Mouse (Mus musculus): ENCODE measurements around the gene Rbpms2.

Rbpms2 gene

DNA sequence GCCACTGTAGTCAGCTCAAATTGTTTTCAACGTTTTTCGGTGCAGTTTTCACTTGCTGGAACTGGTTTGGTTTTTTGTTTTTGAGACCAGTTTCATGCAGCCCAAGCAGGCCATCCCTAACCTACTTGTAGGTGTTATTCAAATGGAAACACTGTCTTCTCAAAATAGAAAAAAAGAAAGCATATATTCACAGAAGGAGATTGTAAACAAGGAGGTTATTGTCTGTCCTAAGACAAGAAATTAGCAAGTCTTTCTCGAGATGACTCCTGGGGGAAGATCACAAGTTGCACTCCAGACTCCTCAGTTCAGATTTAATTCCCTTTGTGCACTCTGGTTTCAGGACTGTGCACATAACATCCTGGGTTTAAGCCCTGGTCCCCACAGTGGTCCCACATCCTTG, 10.1 kb upstream of the Rbpms2 start:
- no peak for DNase-seq (ENCODE audit: extremely low read depth, low read depth)

DNA sequence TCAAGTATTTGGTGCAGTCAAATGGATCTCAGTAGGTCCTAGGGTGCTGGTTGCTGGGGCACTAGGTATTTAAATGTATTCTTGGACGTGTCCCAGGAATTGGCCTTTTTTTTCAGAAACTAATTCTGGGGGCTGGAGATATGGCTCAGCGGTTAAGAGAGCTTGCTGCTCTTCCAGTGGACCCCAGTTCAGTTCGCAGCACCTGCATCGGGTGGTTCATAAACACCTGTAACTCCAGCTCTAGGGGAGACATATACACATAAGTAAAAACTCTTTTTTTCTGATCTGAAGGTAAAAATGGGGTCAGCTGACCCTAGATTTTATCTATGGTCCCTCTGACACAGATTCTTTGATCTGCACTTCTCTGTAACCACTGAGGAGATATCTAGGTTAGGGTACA, 8.3 kb upstream of the Rbpms2 start:
- DNase-seq (ENCODE audit: extremely low read depth, low read depth): no peak

DNA sequence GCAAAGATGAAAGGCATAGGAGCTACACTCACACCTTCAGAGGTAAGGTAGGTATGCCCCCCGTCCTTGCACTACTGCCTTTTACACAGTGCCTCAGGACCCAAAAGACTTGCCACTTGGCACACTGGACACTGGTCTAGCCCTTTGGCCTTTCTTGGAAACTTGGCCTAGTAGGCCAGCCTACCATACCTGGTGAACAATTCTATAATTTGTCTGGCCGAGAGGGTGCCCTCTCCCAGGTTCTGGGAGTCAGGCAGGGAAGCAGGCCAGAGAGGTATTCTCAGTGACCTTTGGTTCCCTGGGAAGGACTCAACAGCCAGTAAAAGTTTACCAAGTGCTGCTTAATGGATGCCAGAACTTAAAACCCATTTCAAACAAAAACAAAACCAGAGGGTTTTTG, 7.8 kb upstream of the Rbpms2 start:
- no peak for DNase-seq (ENCODE audit: extremely low read depth, low read depth)

DNA sequence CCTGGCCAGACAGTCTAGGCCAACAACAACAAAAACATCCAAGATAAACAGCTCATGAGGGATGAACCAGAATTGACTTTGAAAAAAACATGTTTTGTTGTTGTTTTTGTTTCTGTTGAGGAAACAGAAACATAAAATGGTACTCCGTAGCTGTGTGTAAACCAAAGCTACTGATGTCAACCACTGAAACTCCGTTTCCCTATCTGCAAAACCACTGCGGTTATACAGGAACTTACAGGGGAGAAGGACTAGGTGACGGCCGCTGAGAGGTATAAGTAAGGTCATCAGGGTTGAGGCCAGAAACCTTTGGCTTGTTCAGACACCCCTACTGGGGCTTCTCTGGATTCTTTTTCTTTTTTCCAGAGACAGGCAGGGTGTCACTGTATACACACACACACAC, 6.6 kb upstream of the Rbpms2 start:
- DNase-seq (ENCODE audit: extremely low read depth, low read depth): no peak

DNA sequence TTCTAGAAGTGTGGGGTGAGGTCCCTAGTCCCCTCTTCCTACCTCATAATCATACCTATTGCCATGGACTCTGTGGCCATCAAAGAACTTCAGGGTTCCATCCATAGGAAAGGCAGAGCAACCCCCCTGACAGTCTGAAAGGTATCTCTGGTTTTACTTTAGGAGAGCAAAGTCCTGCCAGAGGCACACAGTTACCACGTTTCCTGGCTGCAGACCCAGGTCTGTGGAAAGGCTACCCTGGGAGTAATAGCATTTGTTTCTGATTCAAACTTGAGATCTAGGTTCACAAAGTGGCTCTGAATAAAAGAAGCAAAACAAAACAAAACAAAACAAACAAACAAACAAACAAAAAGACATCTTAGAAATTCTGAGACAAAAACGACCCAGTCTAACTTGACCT, 5.2 kb upstream of the Rbpms2 start:
- DNase-seq (ENCODE audit: extremely low read depth, low read depth): no peak

DNA sequence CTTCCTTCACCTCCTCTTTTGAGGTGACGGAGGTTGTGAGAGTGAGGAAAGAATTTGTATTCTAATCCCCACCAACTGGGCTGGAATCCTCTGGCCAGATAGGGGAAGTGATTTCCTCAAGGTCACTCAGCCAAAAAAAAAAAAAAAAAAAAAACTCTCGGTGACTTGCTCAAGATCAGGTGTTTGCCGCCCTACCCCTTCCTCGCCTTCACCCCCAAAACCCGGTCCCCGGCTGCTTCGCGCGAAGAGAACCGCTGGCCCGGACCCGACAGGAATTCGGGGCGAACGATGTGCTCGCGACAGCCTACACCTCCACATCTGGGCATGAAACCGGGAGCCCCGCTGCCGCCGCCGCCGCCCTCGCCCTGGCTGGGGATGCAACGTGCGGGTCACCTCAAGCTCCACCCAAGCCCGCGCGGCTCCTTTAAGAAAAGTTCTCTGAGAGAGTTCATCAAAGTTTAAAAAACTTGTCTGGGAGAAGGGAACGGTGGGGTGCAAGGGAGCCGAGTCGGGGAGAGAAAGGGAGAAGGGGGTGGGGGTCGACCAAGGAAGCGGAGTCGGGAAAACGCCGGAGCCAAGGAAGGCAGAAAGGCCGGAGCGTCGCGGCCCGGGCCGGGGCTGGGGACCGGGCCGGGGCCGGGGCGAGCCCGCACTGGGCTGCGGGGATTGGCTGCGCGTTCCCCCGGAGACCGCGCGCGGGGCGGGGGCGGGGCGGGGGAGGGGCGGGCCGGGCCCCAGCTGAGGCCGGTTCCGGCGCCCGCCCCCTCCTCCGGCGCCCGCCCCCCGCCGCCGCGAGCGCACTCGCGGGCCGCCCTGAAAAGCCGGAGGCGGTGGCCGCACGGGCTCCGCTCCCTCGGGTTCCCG, 551 bp downstream of the Rbpms2 start:
- no peak for DNase-seq (ENCODE audit: extremely low read depth, low read depth)

DNA sequence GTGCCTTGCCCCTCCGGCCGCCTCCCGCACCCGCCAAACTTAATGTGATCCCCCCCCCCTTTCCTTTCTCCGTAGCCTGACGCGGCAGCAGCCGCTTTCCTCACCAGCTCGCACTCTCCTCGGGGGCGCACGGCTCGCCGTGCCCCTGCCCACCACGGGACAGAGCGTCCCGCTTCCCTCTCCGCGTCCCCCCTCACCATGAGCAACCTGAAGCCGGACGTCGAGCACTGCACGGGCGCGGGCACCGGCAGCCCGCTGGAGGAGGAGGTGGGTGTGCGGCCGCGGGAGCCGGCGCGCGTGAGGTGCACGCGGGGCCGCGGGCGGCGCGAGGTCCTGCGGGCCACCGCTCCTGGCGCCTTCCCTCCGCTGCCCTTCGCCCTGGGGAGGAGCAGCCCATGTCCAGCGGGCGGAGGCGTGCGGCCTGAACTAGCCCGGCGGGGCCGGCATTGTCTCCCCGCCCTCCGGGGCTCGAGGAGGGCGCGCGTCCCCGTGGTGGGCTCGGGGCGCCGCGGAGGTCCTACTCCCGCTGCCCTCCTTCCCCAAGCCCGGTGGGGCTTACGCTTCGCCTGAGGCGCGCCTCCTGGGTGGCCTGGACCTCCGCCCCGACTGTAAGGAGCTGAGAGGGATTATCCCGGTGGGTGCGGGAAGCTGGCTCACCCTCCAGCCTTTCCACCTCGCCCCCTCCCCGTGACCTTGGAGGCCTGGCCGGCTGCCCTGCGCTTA, 1.3 kb downstream of the Rbpms2 start:
- no peak for DNase-seq (ENCODE audit: extremely low read depth, low read depth)

DNA sequence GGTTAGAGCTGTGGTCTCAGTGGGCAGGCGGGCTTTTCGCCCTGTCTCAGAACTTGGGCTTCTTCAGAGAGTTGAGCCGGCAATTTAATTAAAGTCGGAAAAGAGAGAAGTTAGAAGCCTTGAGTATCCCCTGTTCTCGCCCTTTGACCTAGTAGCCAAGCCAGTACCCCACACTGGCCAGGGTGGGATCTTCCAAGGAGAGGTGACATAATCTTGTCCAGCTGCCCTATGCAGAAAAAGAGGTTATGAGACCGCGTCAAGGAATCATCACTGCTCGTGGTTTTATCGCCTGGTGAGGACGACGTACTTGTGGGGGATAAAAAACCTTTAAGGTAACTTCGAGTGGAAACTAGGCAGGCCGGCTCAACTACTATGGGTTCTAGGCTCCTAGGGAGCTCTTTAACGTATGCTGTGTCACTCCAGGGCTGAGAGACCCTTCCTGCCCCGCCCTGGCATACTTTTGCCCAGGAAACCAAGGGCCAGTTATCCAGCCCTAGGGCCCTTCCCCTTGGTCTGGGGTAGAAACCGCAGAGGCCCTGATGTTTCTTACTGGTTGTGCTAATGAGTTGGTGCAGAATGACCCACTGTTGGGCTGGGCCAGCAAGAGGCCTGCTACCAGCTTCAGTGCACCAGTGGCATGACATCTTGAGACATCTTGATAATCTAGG, 2.0 kb downstream of the Rbpms2 start:
- no peak for DNase-seq (ENCODE audit: extremely low read depth, low read depth)

DNA sequence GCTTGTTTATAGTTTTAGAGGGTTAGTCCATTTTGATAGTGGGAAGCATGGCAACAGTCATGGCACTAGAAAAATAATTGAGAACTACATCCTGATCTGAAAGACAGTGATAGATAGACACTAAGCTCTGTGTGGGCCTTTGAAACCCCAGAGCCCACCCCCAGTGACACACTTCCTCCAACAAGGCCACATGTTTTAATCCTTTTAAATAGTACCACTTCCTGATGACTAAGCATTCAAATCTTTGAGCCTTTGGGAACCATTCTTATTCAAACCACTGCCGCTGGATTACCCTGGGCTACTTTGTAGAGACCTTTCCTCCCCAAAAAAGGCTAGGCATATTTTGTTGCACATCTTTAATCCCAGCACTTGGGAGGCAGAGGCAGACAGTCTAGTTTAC, 6.3 kb downstream of the Rbpms2 start:
- no peak for DNase-seq (ENCODE audit: extremely low read depth, low read depth)

DNA sequence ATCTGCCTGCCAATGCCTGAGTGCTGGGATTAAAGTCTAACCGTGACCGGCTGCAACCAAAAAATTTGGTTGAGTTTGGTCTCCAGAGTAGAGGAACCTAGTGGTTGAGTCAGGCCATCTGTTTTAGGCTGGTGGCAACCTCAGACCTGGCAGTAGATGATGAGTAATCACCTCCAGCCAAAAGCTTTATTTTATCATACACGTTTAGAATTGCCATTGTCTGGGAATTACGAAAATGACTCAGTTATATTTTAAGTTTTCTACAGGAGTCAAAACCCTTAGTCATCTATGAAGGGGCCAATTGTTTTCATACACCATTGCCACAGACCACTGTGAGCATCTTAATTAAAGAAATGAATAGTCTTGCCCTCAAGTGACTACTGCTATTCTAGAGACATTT, 7.5 kb downstream of the Rbpms2 start:
- no peak for DNase-seq (ENCODE audit: extremely low read depth, low read depth)

DNA sequence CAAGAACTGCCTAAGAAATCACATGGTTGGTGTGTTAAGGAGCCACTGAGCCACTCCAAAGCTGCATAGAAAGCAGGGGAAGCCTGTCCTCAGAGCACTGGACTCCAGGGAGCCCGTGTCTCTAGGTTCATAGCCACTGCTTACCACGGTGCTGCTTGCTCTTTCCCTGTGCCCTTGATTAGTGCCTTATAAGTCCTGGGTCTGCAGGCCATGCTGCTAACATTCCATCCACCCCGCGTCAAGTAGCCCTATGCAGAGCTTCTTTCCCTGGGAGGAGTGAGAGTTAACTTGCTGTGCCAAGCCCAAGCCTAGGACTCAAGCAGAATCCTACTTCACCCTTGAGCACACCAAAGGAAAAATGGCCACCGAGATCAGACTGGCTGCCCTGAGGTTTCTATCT, 9.6 kb downstream of the Rbpms2 start:
- DNase-seq (ENCODE audit: extremely low read depth, low read depth): no peak

DNA sequence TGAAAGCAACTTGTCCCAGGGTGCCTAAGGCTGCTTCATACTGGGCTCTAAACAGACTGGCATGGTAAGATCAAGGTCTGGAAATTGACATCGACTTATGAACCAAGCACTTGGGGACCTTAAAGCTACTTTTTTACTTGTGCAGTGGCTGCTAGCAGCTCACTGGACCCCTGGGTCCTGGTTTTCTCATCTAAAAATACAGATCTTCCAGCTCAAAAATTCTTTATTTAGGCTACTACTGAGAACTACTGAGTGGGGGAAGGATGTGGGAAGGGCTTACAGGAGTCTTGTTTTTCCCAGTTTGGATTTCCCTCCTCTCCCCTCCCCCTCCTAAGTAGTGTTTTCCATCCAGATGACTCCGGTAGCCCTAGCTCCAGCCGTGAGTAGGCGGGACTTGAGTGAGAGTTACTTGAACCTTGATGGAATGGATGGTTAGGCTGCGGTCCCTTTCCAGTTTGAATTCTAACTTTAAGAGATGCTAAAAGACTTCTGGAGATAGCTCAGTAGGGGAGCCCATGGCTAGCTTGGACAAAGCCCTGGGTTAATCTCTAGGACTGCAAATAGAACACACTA, 11.5 kb downstream of the Rbpms2 start:
- no peak for DNase-seq (ENCODE audit: extremely low read depth, low read depth)

DNA sequence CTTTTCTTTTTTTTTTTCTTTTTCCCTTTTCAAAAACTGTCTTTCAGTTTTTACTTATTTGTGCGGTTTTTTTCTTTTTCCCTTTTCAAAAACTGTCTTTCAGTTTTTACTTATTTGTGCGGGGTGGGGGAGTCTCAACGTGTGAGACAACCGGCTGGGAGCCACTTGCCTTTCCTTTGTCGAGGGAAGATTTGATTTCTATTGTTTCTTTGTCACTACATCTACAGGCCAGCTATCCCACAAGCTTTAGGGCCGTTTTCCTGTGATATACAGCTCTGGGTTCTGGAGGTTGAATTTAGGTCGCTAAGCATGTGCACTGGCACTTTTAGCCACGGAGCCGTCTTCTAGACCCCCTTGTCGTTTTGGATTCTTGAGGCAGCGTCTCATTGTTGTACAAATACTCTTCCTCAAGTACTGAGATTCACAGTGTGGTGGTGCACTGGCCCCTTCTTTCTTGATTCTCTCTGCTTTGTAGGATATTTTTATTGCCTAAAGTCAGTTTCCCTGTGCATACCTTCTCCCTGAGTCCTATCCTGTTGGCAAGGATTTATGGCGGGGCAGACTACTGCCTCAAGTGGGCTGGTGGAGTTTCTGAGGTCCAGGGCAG, 12.1 kb downstream of the Rbpms2 start:
- DNase-seq (ENCODE audit: extremely low read depth, low read depth): no peak

DNA sequence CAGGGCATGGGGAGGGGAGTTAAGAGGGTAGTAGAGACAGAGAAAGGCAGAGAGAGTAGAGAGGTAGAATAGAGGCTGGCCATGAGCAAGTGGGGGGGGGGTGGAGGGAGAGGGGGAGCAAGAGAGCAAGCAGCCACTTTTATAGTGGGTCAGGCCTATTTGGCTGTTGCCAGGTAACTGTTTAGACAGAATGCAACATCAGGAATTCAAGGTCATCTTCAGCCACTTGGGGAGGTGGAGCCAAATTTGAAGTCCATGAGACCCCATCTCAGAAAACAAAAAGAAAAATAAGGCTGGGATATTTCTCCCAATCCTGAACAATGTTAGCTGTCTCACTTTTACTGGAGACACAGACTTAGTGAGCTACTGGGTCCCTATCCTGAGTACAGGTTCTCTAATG, 13.1 kb downstream of the Rbpms2 start:
- DNase-seq (ENCODE audit: extremely low read depth, low read depth): no peak

DNA sequence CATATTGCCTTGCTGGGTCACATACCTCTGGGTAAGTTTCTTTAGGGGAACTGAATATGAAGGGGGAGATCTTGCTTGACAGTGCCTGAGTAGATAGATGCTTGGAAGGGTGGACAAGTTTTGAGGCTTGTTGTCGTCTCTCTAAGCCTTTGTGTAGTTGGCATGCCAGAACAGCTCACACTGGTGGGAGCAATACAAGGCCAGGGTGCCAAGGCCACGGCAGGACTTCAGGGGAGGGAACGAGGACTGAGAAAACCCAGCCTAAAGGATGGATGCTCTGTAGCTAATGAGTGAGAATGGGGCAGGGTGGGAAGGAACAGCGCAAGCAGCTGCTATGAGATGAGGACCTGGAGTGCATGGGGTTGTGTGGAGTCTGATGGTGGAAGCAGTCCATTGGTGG, 15.5 kb downstream of the Rbpms2 start:
- DNase-seq (ENCODE audit: extremely low read depth, low read depth): no peak

DNA sequence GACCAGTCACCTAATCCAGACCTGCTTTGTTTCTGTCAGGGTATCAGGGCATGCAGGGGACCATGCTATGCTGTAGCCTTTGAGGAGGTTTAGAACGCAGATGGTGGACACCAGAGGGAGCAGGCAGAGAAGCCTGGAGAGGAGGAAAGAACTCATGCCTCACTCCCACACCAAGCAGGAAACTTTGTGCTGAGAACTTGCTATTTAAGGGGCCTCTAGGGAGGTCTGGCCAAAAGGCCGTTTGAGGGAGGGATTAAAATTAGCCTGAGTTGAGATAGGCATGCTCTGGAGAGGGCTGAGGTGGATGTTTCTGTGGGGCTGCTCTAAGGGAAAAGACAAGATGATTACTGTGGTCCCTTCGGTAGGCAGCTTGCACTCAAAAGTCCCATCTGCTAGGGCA, 16.5 kb downstream of the Rbpms2 start:
- no peak for DNase-seq (ENCODE audit: extremely low read depth, low read depth)

DNA sequence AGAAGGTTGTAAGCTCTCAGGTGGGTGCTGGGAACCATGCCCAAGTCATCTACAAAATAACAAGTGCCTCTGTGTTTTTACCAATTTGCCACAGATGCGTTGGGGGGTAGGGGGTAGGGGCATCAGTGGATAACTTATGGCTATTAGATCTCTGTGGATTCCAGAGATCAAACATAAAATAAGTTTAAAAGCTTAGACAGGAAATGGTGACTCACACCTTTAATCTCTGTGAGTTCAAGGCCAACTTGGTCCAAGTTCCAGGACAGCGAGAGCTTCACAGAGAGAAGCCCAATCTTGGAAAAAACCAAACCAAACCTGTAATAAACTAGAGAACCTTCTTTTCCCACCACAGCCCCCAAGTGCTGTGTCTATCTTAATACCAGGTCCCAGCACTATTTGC, 17.3 kb downstream of the Rbpms2 start:
- no peak for DNase-seq (ENCODE audit: extremely low read depth, low read depth)

DNA sequence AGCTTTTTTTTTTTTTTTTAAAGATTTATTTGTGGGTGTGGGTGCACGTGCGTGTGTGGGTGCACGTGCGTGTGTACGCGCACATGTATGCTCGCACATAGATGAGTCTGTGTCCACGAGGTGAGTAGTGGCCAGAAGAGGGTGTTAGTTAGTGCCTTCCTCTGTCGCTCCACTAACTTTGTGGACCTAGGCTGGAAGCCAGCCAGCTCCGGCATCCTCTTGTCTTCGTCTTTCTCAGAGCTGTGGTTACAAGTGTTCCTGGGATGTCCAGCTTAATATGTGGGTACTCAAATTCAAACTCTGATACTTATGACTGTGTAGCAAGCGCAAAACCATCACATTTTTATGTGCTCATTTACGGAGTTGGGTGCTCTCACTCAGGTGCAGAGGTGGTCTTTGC, 19.3 kb downstream of the Rbpms2 start:
- DNase-seq (ENCODE audit: extremely low read depth, low read depth): no peak

DNA sequence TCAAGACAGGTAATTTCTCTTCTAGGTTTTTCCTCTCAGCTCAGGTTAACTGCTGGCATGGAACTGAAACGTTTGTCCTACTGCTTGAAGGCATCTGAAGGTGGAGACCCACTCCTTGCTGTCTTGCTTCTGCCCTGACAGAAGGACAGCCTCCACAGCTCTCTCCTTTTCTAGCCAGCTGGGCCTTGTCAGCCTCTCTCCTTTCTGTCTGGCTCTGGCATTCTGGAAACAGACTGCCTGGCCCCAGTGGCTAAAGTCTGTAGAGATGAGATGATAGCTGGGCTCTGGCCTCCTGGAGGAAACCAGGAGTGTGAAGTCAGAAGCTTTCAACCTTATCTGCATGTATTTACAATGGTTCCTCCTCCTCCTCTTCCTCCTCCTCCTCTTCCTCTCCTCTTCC, 20.5 kb downstream of the Rbpms2 start:
- DNase-seq (ENCODE audit: extremely low read depth, low read depth): no peak

DNA sequence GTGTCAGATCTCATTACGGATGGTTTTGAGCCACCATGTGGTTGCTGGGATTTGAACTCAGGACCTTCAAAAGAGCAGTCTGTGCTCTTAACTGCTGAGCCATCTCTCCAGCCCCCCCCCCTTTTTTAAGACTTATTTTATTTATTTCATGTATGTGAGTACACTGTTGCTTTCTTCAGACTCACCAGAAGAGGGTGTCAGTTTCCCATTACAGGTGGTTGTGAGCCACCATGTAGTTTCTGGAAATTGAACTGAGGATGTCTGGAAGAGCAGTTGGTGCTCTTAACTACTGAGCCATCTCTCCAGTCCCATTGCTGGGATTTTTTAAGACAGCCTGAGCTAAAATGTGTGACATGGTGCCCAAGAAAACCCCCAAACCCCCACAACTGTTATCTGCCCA, 22.5 kb downstream of the Rbpms2 start:
- peak; percentile 11 for DNase-seq (ENCODE audit: extremely low read depth, low read depth)

DNA sequence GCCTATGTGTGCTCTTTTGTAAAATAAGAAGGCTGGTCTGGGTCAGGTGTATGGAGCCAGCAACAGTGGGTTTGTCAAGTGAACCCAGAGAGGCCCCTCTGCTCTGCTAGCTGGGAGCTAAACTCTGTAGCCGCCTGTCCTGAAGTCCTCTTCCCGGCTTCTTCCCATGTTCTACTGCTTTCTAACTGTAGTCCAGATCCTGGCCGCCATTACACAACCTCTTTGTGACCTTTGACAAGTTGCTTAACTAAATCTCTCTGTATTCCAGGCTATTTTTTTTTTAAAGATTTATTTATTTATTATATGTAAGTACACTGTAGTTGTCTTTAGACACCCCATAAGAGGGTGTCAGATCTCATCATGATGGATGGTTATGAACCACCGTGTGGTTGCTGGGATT, 24.3 kb downstream of the Rbpms2 start:
- DNase-seq (ENCODE audit: extremely low read depth, low read depth): no peak

All from MEL-GATA-1-ER (cell line).